ENCODE assay signal across 20 mouse cellular contexts in genomic region chr13:63595869-63596268, GRCm38 (mm10). TPM values are rescaled to one million over a fixed set of nuclear protein-coding genes. Genes with fewer than 3 reads are reported as not detected.
DNase-seq lines count a peak whose midpoint lies in the region; ATAC-seq and TF ChIP-seq lines count a peak whose summit lies in the region.
"Had no signal": no experiment of that assay in that cellular context is flagged by ENCODE, and none has a peak within 500 bp of the region (broad histone marks: within the 10 kb centered on the region; RNA-seq: fewer than 3 reads in every experiment).

No protein-coding gene starts in this region.

- DNase-seq in heart, adult 8-10 months (ENCODE audit: low spot score) = peak; percentile 9
- no peak for DNase-seq in heart, postnatal 25 days (ENCODE audit: low spot score)
- no peak for DNase-seq in lung, postnatal 4 days
- no peak for DNase-seq in cerebellum, postnatal 4 days (ENCODE audit: low spot score in 2 of 2)
- no peak for DNase-seq in hindbrain, postnatal 0 days (ENCODE audit: low spot score)
- DNase-seq: adrenal gland, postnatal 36 days; B cell, adult 2 months; cerebellum, adult 11-12 months; cerebellum, postnatal 25 days; kidney, adult 2 months; kidney, postnatal 10 days; right cerebral cortex, postnatal 14 days; thymus, postnatal 36 days had no signal

- no peak overlapping the region for H3K4me2 ChIP-seq in lung, embryonic 15.5 days
- H3K4me2 ChIP-seq in heart, embryonic 14.5 days (ENCODE audit: low read length) = no peak overlapping the region
- no peak overlapping the region for H3K4me2 ChIP-seq in hindbrain, postnatal 0 days (ENCODE audit: low read depth, low read length)
- H3K4me2 ChIP-seq: heart, embryonic 13.5 days; midbrain, embryonic 15.5 days; neural tube, embryonic 15.5 days had no signal

- 58% methylated on average over 7 of the region's 7 CpGs for WGBS in lung, embryonic 15.5 days
- WGBS in heart, embryonic 14.5 days = 59% methylated on average over 7 of the region's 7 CpGs
- 75% methylated on average over 7 of the region's 7 CpGs for WGBS in hindbrain, postnatal 0 days

- no peak for TF ChIP-seq CTCF in hindbrain, postnatal 0 days (IDR thresholded peaks at IDR 0.05; ENCODE audit: low read depth)

- intact Hi-C loops in heart, postnatal 25 days (cut with DNase I) = loop anchor here (5.0 kb wide), 1 partner anchor 41 kb away; no protein-coding TSS in a partner anchor

- no peaks in the 10 kb centered on the region for H3K36me3 ChIP-seq in lung, embryonic 15.5 days
- no peaks in the 10 kb centered on the region for H3K36me3 ChIP-seq in heart, embryonic 14.5 days (ENCODE audit: control insufficient read depth, insufficient read depth, low read length)
- no peaks in the 10 kb centered on the region for H3K36me3 ChIP-seq in hindbrain, postnatal 0 days (ENCODE audit: insufficient read depth, low read length)
- H3K36me3 ChIP-seq: heart, embryonic 13.5 days; midbrain, embryonic 15.5 days; neural tube, embryonic 15.5 days had no signal

- H3K4me1 ChIP-seq in lung, embryonic 15.5 days = peaks cover 3% of the 10 kb centered on the region; the same call in 1 of the 2 replicates
- H3K4me1 ChIP-seq in heart, embryonic 14.5 days (ENCODE audit: control insufficient read depth in 2 of 2, insufficient read depth in 2 of 2, low read length in 2 of 2) = peaks cover 0 to 2% of the 10 kb centered on the region in 2 experiments; a peak in 2 of 4 replicates
- peaks cover 3% of the 10 kb centered on the region; the same call in 1 of the 2 replicates for H3K4me1 ChIP-seq in hindbrain, postnatal 0 days (ENCODE audit: insufficient read depth, low read length)
- H3K4me1 ChIP-seq: heart, embryonic 13.5 days; neural tube, embryonic 15.5 days had no signal

- no peaks in the 10 kb centered on the region for H3K9me3 ChIP-seq in lung, embryonic 15.5 days
- no peaks in the 10 kb centered on the region for H3K9me3 ChIP-seq in heart, embryonic 14.5 days (ENCODE audit: control insufficient read depth, low read length)
- no peaks in the 10 kb centered on the region for H3K9me3 ChIP-seq in hindbrain, postnatal 0 days (ENCODE audit: low read length)
- H3K9me3 ChIP-seq: heart, embryonic 13.5 days; megakaryocyte, embryonic 14.5 days; midbrain, embryonic 15.5 days; neural tube, embryonic 15.5 days had no signal

- H3K27ac ChIP-seq in lung, embryonic 15.5 days = 0 out of 2 replicates have a peak overlapping the region, but pooled peaks have one; percentile 12
- peak overlapping the region; percentile 34 to 47; a peak in 3 of 4 replicates for H3K27ac ChIP-seq in heart, embryonic 14.5 days (replicated peaks in 1 of 2; ENCODE audit: control insufficient read depth in 1 of 2, insufficient read depth in 1 of 2, low read depth in 2 of 2, low read length in 2 of 2)
- H3K27ac ChIP-seq in hindbrain, postnatal 0 days = no peak overlapping the region
- H3K27ac ChIP-seq: heart, embryonic 13.5 days; midbrain, embryonic 15.5 days; neural tube, embryonic 15.5 days had no signal

- no peak overlapping the region for H3K9ac ChIP-seq in lung, embryonic 15.5 days
- no peak overlapping the region for H3K9ac ChIP-seq in heart, embryonic 14.5 days (ENCODE audit: low read length)
- H3K9ac ChIP-seq in hindbrain, postnatal 0 days (replicated peaks; ENCODE audit: low read length) = no peak overlapping the region
- H3K9ac ChIP-seq: heart, embryonic 13.5 days; midbrain, embryonic 15.5 days; neural tube, embryonic 15.5 days had no signal

- no peak overlapping the region for H3K4me3 ChIP-seq in lung, embryonic 15.5 days
- no peak overlapping the region for H3K4me3 ChIP-seq in heart, embryonic 14.5 days (ENCODE audit: control insufficient read depth in 1 of 2, insufficient read depth in 1 of 2, low read depth in 1 of 2, low read length in 2 of 2)
- no peak overlapping the region for H3K4me3 ChIP-seq in hindbrain, postnatal 0 days (ENCODE audit: low read length)
- H3K4me3 ChIP-seq: heart, embryonic 13.5 days; megakaryocyte, embryonic 14.5 days; midbrain, embryonic 15.5 days; myocyte; neural tube, embryonic 15.5 days had no signal

- no peak for ATAC-seq in lung, embryonic 15.5 days (ENCODE audit: borderline replicate concordance, extremely low read depth, low FRiP score, low TSS enrichment)
- no peak for ATAC-seq in heart, embryonic 14.5 days (ENCODE audit: insufficient number of reproducible peaks, insufficient read depth, low FRiP score, low read depth)
- no peak for ATAC-seq in hindbrain, postnatal 0 days
- ATAC-seq: midbrain, embryonic 15.5 days had no signal

- no peaks in the 10 kb centered on the region for H3K27me3 ChIP-seq in lung, embryonic 15.5 days
- H3K27me3 ChIP-seq in heart, embryonic 14.5 days (ENCODE audit: control insufficient read depth, insufficient read depth, low read length) = no peaks in the 10 kb centered on the region
- no peaks in the 10 kb centered on the region for H3K27me3 ChIP-seq in hindbrain, postnatal 0 days (ENCODE audit: insufficient read depth, low read length)
- H3K27me3 ChIP-seq: heart, embryonic 13.5 days; midbrain, embryonic 15.5 days; neural tube, embryonic 15.5 days had no signal

RNA-seq across cellular contexts. Expression of gene Ptch1, which starts 22.5 kb away (rescaled TPM):
- total RNA-seq in heart, adult 8-10 months (2022) = 10 to 100 TPM; 10.1 to 17.2 (median 13.6) TPM
- total RNA-seq in heart, postnatal 25 days (2021) = 10 to 100 TPM; 12.4 to 14.9 TPM
- 34.8 and 36.8 TPM in 2 replicates for polyA plus RNA-seq in lung, embryonic 15.5 days (2015; fragmentation: Nextera tagmentation; extraction: Ambion mirVana)
- 8.4 and 9.0 TPM in 2 replicates for polyA plus RNA-seq in heart, embryonic 14.5 days (2014; fragmentation: Nextera tagmentation; extraction: Ambion mirVana)
- 39.0 and 58.4 TPM in 2 replicates for total RNA-seq in hindbrain, postnatal 0 days (2014; rRNA removed)
- polyA plus RNA-seq in hindbrain, postnatal 0 days (2015; fragmentation: Nextera tagmentation; extraction: Ambion mirVana) = 9.6 and 10.4 TPM in 2 replicates
